Mouse (Mus musculus): ENCODE measurements around the gene Olfr49. TPM values are rescaled to one million over a fixed set of nuclear protein-coding genes. Genes with fewer than 3 reads are reported as not detected.

Olfr49 gene
- polyA plus RNA-seq, 1 experiment from 2014 or later: not detected

GRCm38 (mm10) chr14:54240542-54240941 is 44.2 kb downstream of the Olfr49 start:
- Histone ChIP-seq H3K27me3 (ENCODE audit: control insufficient read depth, insufficient read depth, low read length) (no peaks in the 10 kb centered on the region), H3K9me3 (ENCODE audit: control insufficient read depth, low read depth, low read length) (no peaks in the 10 kb centered on the region), H3K36me3 (ENCODE audit: control insufficient read depth, insufficient read depth, low read length) (peaks cover 28% of the 10 kb centered on the region), H3K4me3 (ENCODE audit: low read depth, low read length) (no peak overlapping the region), H3K27ac (ENCODE audit: low read length) (no peak overlapping the region), H3K4me2 (replicated peaks; ENCODE audit: low read depth, low read length) (no peak overlapping the region), H3K9ac (replicated peaks; ENCODE audit: low read depth, low read length) (no peak overlapping the region), H3K4me1 (ENCODE audit: control insufficient read depth, insufficient read depth, low read length) (no peaks in the 10 kb centered on the region)
- WGBS: 88% methylated on average over 5 of the region's 5 CpGs
- ATAC-seq (ENCODE audit: insufficient number of reproducible peaks, insufficient read depth, low FRiP score, low read depth): no peak

- ATAC-seq (ENCODE audit: insufficient number of reproducible peaks, insufficient read depth, low FRiP score, low read depth): peak; percentile 66; the same call in 1 of the 2 replicates
- Histone ChIP-seq H3K27me3 (ENCODE audit: control insufficient read depth, insufficient read depth, low read length) (no peaks in the 10 kb centered on the region), H3K9ac (replicated peaks; ENCODE audit: low read depth, low read length) (no peak overlapping the region), H3K36me3 (ENCODE audit: control insufficient read depth, insufficient read depth, low read length) (peaks cover 40% of the 10 kb centered on the region), H3K27ac (ENCODE audit: low read length) (no peak overlapping the region), H3K4me1 (ENCODE audit: control insufficient read depth, insufficient read depth, low read length) (no peaks in the 10 kb centered on the region), H3K4me3 (ENCODE audit: low read depth, low read length) (no peak overlapping the region), H3K9me3 (ENCODE audit: control insufficient read depth, low read depth, low read length) (no peaks in the 10 kb centered on the region), H3K4me2 (replicated peaks; ENCODE audit: low read depth, low read length) (no peak overlapping the region)
- WGBS: 17% methylated on average over 7 of the region's 7 CpGs
Observed at GRCm38 (mm10) chr14:54239002-54239736, 45.6 kb downstream of the Olfr49 start.

GRCm38 (mm10) chr14:54236881-54237280 is 47.9 kb downstream of the Olfr49 start:
- 92% methylated on average over 5 of the region's 5 CpGs for whole genome bisulfite sequencing

GRCm38 (mm10) chr14:54235825-54236540 is 48.8 kb downstream of the Olfr49 start:
- Histone ChIP-seq H3K27me3 (ENCODE audit: control insufficient read depth, insufficient read depth, low read length) (no peaks in the 10 kb centered on the region), H3K27ac (ENCODE audit: low read length) (no peak overlapping the region), H3K9ac (replicated peaks; ENCODE audit: low read depth, low read length) (no peak overlapping the region), H3K4me3 (ENCODE audit: low read depth, low read length) (no peak overlapping the region), H3K4me2 (replicated peaks; ENCODE audit: low read depth, low read length) (no peak overlapping the region), H3K4me1 (ENCODE audit: control insufficient read depth, insufficient read depth, low read length) (peaks cover 14% of the 10 kb centered on the region; the same call in 1 of the 2 replicates), H3K9me3 (ENCODE audit: control insufficient read depth, low read depth, low read length) (no peaks in the 10 kb centered on the region), H3K36me3 (ENCODE audit: control insufficient read depth, insufficient read depth, low read length) (peaks cover 20% of the 10 kb centered on the region)
- ATAC-seq (ENCODE audit: insufficient number of reproducible peaks, insufficient read depth, low FRiP score, low read depth): no peak
- WGBS: 86% methylated on average over 5 of the region's 5 CpGs

More at GRCm38 (mm10) chr14:54236881-54237280, 47.9 kb downstream of the Olfr49 start:
- peaks cover 28% of the 10 kb centered on the region for H3K36me3 ChIP-seq (ENCODE audit: control insufficient read depth, insufficient read depth, low read length)
- H3K27me3 ChIP-seq (ENCODE audit: control insufficient read depth, insufficient read depth, low read length): no peaks in the 10 kb centered on the region
- H3K4me1 ChIP-seq (ENCODE audit: control insufficient read depth, insufficient read depth, low read length): peaks cover 14% of the 10 kb centered on the region; the same call in 1 of the 2 replicates
- H3K27ac ChIP-seq (ENCODE audit: low read length): no peak overlapping the region
- H3K9ac ChIP-seq (replicated peaks; ENCODE audit: low read depth, low read length): no peak overlapping the region
- no peaks in the 10 kb centered on the region for H3K9me3 ChIP-seq (ENCODE audit: control insufficient read depth, low read depth, low read length)
- no peak for ATAC-seq (ENCODE audit: insufficient number of reproducible peaks, insufficient read depth, low FRiP score, low read depth)
- no peak overlapping the region for H3K4me3 ChIP-seq (ENCODE audit: low read depth, low read length)
- no peak overlapping the region for H3K4me2 ChIP-seq (replicated peaks; ENCODE audit: low read depth, low read length)

- peaks cover 19% of the 10 kb centered on the region; the same call in 1 of the 2 replicates for H3K36me3 ChIP-seq (ENCODE audit: control insufficient read depth, insufficient read depth, low read length)
- no peaks in the 10 kb centered on the region for H3K9me3 ChIP-seq (ENCODE audit: control insufficient read depth, low read depth, low read length)
- H3K27ac ChIP-seq (ENCODE audit: low read length): peak overlapping the region; percentile 69; the same call in 1 of the 2 replicates
- H3K27me3 ChIP-seq (ENCODE audit: control insufficient read depth, insufficient read depth, low read length): no peaks in the 10 kb centered on the region
- H3K4me1 ChIP-seq (ENCODE audit: control insufficient read depth, insufficient read depth, low read length): peaks cover 14% of the 10 kb centered on the region; the same call in 1 of the 2 replicates
- no peak overlapping the region for H3K4me3 ChIP-seq (ENCODE audit: low read depth, low read length)
- H3K4me2 ChIP-seq (replicated peaks; ENCODE audit: low read depth, low read length): no peak overlapping the region
- H3K9ac ChIP-seq (replicated peaks; ENCODE audit: low read depth, low read length): no peak overlapping the region
- WGBS: 78% methylated on average over 20 of the region's 20 CpGs
- no peak for ATAC-seq (ENCODE audit: insufficient number of reproducible peaks, insufficient read depth, low FRiP score, low read depth)
Observed at GRCm38 (mm10) chr14:54234231-54235040, 50.3 kb downstream of the Olfr49 start.

GRCm38 (mm10) chr14:54233559-54234143 is 51.1 kb downstream of the Olfr49 start:
- Histone ChIP-seq H3K36me3 (ENCODE audit: control insufficient read depth, insufficient read depth, low read length) (peaks cover 19% of the 10 kb centered on the region; the same call in 1 of the 2 replicates), H3K4me3 (ENCODE audit: low read depth, low read length) (no peak overlapping the region), H3K27ac (ENCODE audit: low read length) (peak overlapping the region; percentile 69), H3K9ac (replicated peaks; ENCODE audit: low read depth, low read length) (0 out of 2 replicates have a peak overlapping the region, but pooled peaks have one; percentile 6), H3K4me2 (replicated peaks; ENCODE audit: low read depth, low read length) (0 out of 2 replicates have a peak overlapping the region, but pooled peaks have one; percentile 4), H3K27me3 (ENCODE audit: control insufficient read depth, insufficient read depth, low read length) (no peaks in the 10 kb centered on the region), H3K4me1 (ENCODE audit: control insufficient read depth, insufficient read depth, low read length) (peaks cover 14% of the 10 kb centered on the region; the same call in 1 of the 2 replicates), H3K9me3 (ENCODE audit: control insufficient read depth, low read depth, low read length) (no peaks in the 10 kb centered on the region)
- ATAC-seq (ENCODE audit: insufficient number of reproducible peaks, insufficient read depth, low FRiP score, low read depth): no peak
- 59% methylated on average over 16 of the region's 16 CpGs for WGBS

- Histone ChIP-seq H3K4me3 (ENCODE audit: low read depth, low read length) (no peak overlapping the region), H3K4me2 (replicated peaks; ENCODE audit: low read depth, low read length) (0 out of 2 replicates have a peak overlapping the region, but pooled peaks have one; percentile 4), H3K4me1 (ENCODE audit: control insufficient read depth, insufficient read depth, low read length) (peaks cover 14% of the 10 kb centered on the region; the same call in 1 of the 2 replicates), H3K36me3 (ENCODE audit: control insufficient read depth, insufficient read depth, low read length) (peaks cover 17% of the 10 kb centered on the region; the same call in 1 of the 2 replicates), H3K27me3 (ENCODE audit: control insufficient read depth, insufficient read depth, low read length) (no peaks in the 10 kb centered on the region), H3K27ac (ENCODE audit: low read length) (peak overlapping the region; percentile 69; the same call in 1 of the 2 replicates), H3K9ac (replicated peaks; ENCODE audit: low read depth, low read length) (no peak overlapping the region), H3K9me3 (ENCODE audit: control insufficient read depth, low read depth, low read length) (no peaks in the 10 kb centered on the region)
- WGBS: 12% methylated on average over 9 of the region's 9 CpGs
- ATAC-seq (ENCODE audit: insufficient number of reproducible peaks, insufficient read depth, low FRiP score, low read depth): no peak
Observed at GRCm38 (mm10) chr14:54232811-54233558, 51.8 kb downstream of the Olfr49 start.
